Mouse (Mus musculus) small intestine, adult 2 months (tissue): ENCODE results near the gene Ahsg. TPM values are rescaled to one million over a fixed set of nuclear protein-coding genes. Genes with fewer than 3 reads are reported as not detected.

Experiments
- H3K27ac ChIP-seq: fragments of 200-500 bp; 2 replicates; pipeline ENCODE4 v1.5.1; 2012; ENCODE audit warnings: low read depth, low read length, control low read depth, inconsistent platforms; ENCODE audit not compliant: insufficient read depth
- H3K27me3 ChIP-seq: fragments of 200-500 bp; 2 replicates; pipeline ENCODE4 v1.6.1; 2012; ENCODE audit warnings: mild to moderate bottlenecking, moderate library complexity, low read length, inconsistent platforms; ENCODE audit not compliant: control insufficient read depth, insufficient read depth
- H3K36me3 ChIP-seq: fragments of 200-500 bp; 2 replicates; pipeline ENCODE4 v1.6.1; 2012; ENCODE audit warnings: mild to moderate bottlenecking, low read length, control low read depth, inconsistent platforms; ENCODE audit not compliant: control insufficient read depth, insufficient read depth
- H3K4me1 ChIP-seq: fragments of 200-500 bp; 2 replicates; pipeline ENCODE4 v1.6.1; 2012; ENCODE audit warnings: low read length, inconsistent platforms, mixed read lengths; ENCODE audit not compliant: control insufficient read depth, insufficient read depth, insufficient read length
- H3K4me3 ChIP-seq: fragments of 200-500 bp; 2 replicates; pipeline ENCODE4 v1.5.1; 2012; ENCODE audit warnings: low read depth, mild to moderate bottlenecking, control low read depth, inconsistent platforms, low read length, moderate library complexity
- CTCF ChIP-seq: fragments of 200-500 bp; IDR thresholded peaks from 2 replicates; pipeline ENCODE4 v1.5.1; 2012; ENCODE audit warnings: low read depth, mild to moderate bottlenecking, control low read depth, inconsistent platforms, low read length, moderate library complexity, mixed read lengths; ENCODE audit not compliant: insufficient replicate concordance, insufficient read length; ENCODE audit errors: extremely low read depth
- POLR2A ChIP-seq: fragments of 200-500 bp; IDR thresholded peaks from 2 replicates; pipeline ENCODE4 v1.6.1; 2012; ENCODE audit warnings: low read depth, mild to moderate bottlenecking, control low read depth, inconsistent platforms, low read length, moderate library complexity
- WGBS: fragments of 180-500 bp; shearing (Covaris S2); methylation state at CpG from one replicate; pipeline ENCODE4 v1.1.7; 2018; 5-methylcytosine and 5-hydroxymethylcytosine counted together
- polyA plus RNA-seq: library from polyadenylated mRNA; depleted of rRNA; stranded (reverse); fragments of >200 nt; gene quantifications from 2 replicates; pipeline ENCODE4 v1.2.3, GENCODE M21; 2012

Ahsg gene
- polyA plus RNA-seq, 1 experiment, result not detected

GRCm38 (mm10) chr16:22886726-22887125 lies 4.4 kb upstream of the Ahsg start:
- Histone ChIP-seq H3K27me3 (no peaks in the 10 kb centered on the region), H3K27ac (no peak overlapping the region), H3K36me3 (no peaks in the 10 kb centered on the region), H3K4me3 (no peak overlapping the region), H3K4me1 (no peaks in the 10 kb centered on the region)
- TF ChIP-seq POLR2A, result no peak
- no peak for TF ChIP-seq CTCF
- 58% methylated on average over 3 of the region's 3 CpGs for WGBS

GRCm38 (mm10) chr16:22888835-22889234 lies 2.2 kb upstream of the Ahsg start:
- TF ChIP-seq POLR2A (no peak), CTCF (no peak)

DNA sequence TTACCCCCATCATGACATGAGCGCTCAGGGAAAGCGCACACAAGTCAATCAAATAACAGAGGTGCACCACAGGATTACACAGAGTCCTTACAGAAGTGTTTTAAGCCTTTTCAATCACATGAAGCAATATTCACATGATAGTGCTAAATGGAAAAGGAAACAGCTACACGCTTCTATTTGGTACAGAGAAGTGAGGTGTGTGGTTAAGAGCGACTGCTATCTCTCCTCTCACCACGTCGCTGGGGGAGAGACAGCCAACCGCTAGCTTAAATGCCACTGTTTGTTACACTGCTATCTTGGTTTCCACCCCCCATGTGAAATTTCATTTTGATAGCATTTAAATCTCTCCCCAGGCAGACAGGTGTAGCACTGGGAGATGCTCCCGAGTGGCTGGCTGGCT lies 1.4 kb upstream of the Ahsg start:
- no peak overlapping the region for H3K4me3 ChIP-seq
- 72% methylated on average over 8 of the region's 8 CpGs for WGBS
- H3K27me3 ChIP-seq, result no peaks in the 10 kb centered on the region
- TF ChIP-seq POLR2A (no peak), CTCF (no peak)
- H3K27ac ChIP-seq, result no peak overlapping the region
- no peaks in the 10 kb centered on the region for H3K4me1 ChIP-seq
- no peaks in the 10 kb centered on the region for H3K36me3 ChIP-seq

More at GRCm38 (mm10) chr16:22888835-22889234, 2.2 kb upstream of the Ahsg start:
- Histone ChIP-seq H3K27ac (no peak overlapping the region), H3K27me3 (no peaks in the 10 kb centered on the region), H3K4me3 (no peak overlapping the region), H3K4me1 (no peaks in the 10 kb centered on the region), H3K36me3 (no peaks in the 10 kb centered on the region)
- WGBS, result 70% methylated on average over 4 of the region's 4 CpGs

GRCm38 (mm10) chr16:22891733-22892154 lies 667 bp downstream of the Ahsg start:
- no peak overlapping the region for H3K4me3 ChIP-seq
- no peaks in the 10 kb centered on the region for H3K27me3 ChIP-seq
- H3K27ac ChIP-seq, result no peak overlapping the region
- TF ChIP-seq POLR2A, result no peak
- no peaks in the 10 kb centered on the region for H3K36me3 ChIP-seq
- WGBS, result 75% methylated on average over 8 of the region's 8 CpGs
- no peaks in the 10 kb centered on the region for H3K4me1 ChIP-seq

DNA sequence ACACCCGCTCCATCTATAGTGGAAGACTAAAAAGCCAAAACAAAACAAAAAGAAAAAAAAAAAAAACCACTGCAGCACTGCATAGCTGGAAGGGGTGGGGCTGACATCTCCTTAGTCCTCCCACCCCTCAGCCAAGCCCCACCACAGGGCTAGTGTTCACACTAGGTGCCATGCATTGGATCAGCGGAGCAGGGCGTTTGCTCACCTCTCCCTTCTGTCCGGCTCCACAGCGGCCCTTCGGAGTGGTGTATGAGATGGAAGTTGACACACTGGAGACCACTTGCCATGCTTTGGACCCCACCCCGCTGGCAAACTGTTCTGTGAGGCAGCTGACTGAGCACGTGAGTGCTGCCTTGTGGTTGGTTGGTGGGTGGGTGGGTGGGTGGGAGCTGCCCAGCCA lies 3.0 kb downstream of the Ahsg start:
- Histone ChIP-seq H3K27me3 (no peaks in the 10 kb centered on the region), H3K27ac (no peak overlapping the region), H3K4me1 (no peaks in the 10 kb centered on the region), H3K4me3 (no peak overlapping the region), H3K36me3 (no peaks in the 10 kb centered on the region)
- TF ChIP-seq POLR2A, result no peak
- no peak for TF ChIP-seq CTCF
- WGBS, result 73% methylated on average over 8 of the region's 8 CpGs

DNA sequence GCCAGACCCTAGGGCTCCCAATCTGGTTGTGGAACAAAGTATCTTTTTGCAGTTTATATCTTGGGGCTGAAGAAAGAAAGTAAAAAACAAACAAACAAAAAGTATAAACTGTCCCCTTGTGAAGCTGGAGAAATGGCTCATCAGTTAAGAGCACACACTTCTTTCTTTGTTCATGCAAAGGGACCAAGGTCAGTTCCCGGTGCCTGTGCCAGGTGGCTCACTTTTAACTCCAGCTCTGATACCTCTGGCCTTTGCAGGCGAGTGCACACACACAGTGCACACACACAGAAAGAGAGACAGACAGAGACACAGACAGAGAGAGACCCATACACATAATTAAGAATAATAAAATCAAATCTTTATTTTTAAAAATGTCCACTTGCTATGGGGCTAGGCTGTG lies 5.5 kb downstream of the Ahsg start:
- no peak for TF ChIP-seq POLR2A
- TF ChIP-seq CTCF, result no peak
- WGBS, result 24% methylated on average over 2 of the region's 2 CpGs
- H3K36me3 ChIP-seq, result no peaks in the 10 kb centered on the region
- no peak overlapping the region for H3K4me3 ChIP-seq
- no peak overlapping the region for H3K27ac ChIP-seq
- H3K27me3 ChIP-seq, result no peaks in the 10 kb centered on the region
- no peaks in the 10 kb centered on the region for H3K4me1 ChIP-seq

DNA sequence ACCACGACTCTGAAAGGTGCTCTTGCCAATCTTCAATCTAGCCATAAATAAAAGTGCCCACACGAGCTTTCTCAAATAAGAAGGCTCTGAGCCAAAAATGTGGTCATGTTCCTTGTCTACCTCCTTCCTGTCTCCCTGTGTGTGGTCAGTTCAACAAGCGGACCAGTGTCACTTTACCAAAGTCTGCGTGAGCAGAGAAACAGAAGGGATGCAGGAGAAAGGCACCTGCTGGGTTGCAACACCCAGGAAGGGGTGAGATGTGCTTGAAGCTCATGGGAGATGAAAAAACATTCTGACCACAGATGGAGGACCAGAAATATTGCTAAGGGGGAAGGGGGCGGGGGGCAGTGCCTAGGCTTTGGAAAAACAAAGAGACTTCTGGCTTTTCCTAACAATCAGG lies 8.3 kb downstream of the Ahsg start:
- no peak overlapping the region for H3K4me3 ChIP-seq
- H3K27ac ChIP-seq, result no peak overlapping the region
- no peaks in the 10 kb centered on the region for H3K27me3 ChIP-seq
- no peaks in the 10 kb centered on the region for H3K36me3 ChIP-seq
- 50% methylated on average over 5 of the region's 5 CpGs for WGBS
- H3K4me1 ChIP-seq, result no peaks in the 10 kb centered on the region
- TF ChIP-seq CTCF, result no peak
- TF ChIP-seq POLR2A, result no peak

DNA sequence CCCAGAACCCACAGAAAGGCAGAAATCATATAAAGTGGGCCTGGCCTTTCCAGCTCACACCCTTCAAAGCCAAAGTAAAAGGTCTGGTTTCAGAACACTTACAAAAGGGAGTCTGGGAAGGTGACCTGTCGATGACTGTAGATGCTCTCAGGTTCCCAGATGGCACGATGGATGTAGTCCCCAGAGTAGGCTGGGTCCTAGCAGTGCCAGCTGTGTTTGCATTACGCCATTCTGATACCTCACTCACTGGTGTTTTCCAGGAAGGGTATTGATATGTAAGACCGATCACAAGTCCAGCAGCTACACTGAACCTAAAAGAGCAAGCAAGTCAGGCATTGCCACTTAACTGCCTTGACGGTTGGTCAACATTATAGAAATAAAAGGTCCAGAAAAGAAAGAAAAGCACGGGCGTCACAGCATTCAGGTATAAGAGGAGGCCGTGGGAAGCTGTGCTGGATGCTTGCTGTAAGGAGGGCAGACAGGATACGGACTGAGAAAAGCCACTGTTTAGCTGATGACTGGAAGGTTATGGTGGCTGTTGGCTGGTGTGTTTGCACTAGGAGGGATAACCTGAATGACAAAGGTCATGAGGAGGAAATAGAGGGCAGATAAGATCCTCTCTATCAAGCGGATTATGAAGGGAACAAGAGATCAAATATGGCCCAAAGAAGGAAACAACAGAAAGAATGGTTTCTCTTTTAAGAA lies 8.9 kb downstream of the Ahsg start:
- Histone ChIP-seq H3K4me3 (no peak overlapping the region), H3K36me3 (no peaks in the 10 kb centered on the region), H3K27me3 (no peaks in the 10 kb centered on the region), H3K27ac (no peak overlapping the region), H3K4me1 (no peaks in the 10 kb centered on the region)
- TF ChIP-seq CTCF (no peak), POLR2A (no peak)
- 54% methylated on average over 10 of the region's 10 CpGs for WGBS
